In the genomic region with DNA sequence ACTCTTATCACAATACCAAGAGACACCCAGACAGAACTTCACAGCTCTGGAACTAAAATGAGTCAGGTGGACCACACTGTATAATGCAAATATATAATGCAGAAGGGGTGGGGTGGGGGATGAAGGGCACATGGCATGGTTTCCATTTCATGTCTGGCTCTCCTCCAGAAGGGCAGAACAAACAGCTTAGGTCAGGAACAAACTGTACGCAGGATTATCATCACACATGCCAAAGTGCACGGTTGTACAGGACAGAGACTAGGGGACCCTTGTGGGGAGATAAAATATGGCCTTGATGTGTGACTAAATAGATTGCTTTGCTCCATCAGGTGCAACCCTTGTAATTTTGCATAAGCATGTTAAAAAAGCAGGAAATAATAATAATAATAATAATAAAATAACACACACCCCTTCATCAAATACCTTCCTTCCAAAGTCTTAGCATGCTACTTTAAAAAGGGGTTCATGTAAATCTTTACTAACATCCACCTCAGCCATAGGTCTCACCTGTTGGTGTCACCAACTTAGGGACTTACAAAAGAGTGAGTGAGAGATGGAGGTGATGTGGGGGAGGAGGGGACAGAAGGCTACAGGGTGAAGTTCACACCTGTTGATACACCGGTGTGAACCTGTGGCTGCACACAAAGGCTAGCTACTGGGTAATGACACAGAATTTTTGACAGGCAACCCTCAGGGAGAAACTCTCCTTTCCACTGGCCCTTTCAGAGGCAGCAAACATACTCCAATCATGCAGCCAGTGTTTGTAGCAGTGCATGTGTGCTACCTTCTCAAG, we compare ENCODE assay signal across 22 mouse cellular contexts. TPM values are rescaled to one million over a fixed set of nuclear protein-coding genes. Genes with fewer than 3 reads are reported as not detected.
DNase-seq lines count a peak whose midpoint lies in the region; ATAC-seq and TF ChIP-seq lines count a peak whose summit lies in the region.
"Had no signal": no experiment of that assay in that cellular context is flagged by ENCODE, and none has a peak within 500 bp of the region (broad histone marks: within the 10 kb centered on the region; RNA-seq: fewer than 3 reads in every experiment).

No protein-coding gene starts in this region.

- WGBS in heart, embryonic 16.5 days: 44% methylated on average over 3 of the region's 3 CpGs
- WGBS in lung, postnatal 0 days: 45% methylated on average over 3 of the region's 3 CpGs
- 66% methylated on average over 3 of the region's 3 CpGs for WGBS in stomach, embryonic 15.5 days

- peak; percentile 53 for DNase-seq in gastrocnemius, adult 18-20 months (ENCODE audit: low spot score)
- no peak for DNase-seq in gastrocnemius, postnatal 10 days
- DNase-seq in heart, adult 8-10 months (ENCODE audit: low spot score): no peak
- no peak for DNase-seq in lung, postnatal 0 days (ENCODE audit: low spot score)
- no peak for DNase-seq in lung, postnatal 10 days
- DNase-seq in cerebellum, adult 9-10 months: no peak
- DNase-seq: adrenal gland, adult 2 months; cerebellum, adult 9-11 months; kidney, adult 9 months; kidney, postnatal 25 days; right cerebral cortex, postnatal 25 days; thymus, postnatal 36 days had no signal

- H3K27me3 ChIP-seq in heart, embryonic 16.5 days (ENCODE audit: control insufficient read depth, insufficient read depth, low read length): no peaks in the 10 kb centered on the region
- no peaks in the 10 kb centered on the region for H3K27me3 ChIP-seq in lung, postnatal 0 days (replicated peaks; ENCODE audit: insufficient read depth, low read length)
- no peaks in the 10 kb centered on the region for H3K27me3 ChIP-seq in stomach, embryonic 15.5 days (replicated peaks)
- H3K27me3 ChIP-seq: embryonic facial prominence, embryonic 13.5 days; neural tube, embryonic 15.5 days had no signal

- peak overlapping the region; percentile 82 for H3K27ac ChIP-seq in heart, embryonic 16.5 days (ENCODE audit: low read length)
- 0 out of 2 replicates have a peak overlapping the region, but pooled peaks have one; percentile 11 for H3K27ac ChIP-seq in lung, postnatal 0 days (ENCODE audit: low read length)
- no peak overlapping the region for H3K27ac ChIP-seq in stomach, embryonic 15.5 days
- H3K27ac ChIP-seq: embryonic facial prominence, embryonic 13.5 days; neural tube, embryonic 15.5 days had no signal

- ATAC-seq in heart, embryonic 16.5 days (replicated peaks; ENCODE audit: extremely low read depth, insufficient read depth, low FRiP score): peak; percentile 69
- ATAC-seq in lung, postnatal 0 days: peak; percentile 28
- peak; percentile 50; the same call in 1 of the 2 replicates for ATAC-seq in stomach, embryonic 15.5 days (ENCODE audit: insufficient read depth, low FRiP score, low read depth)
- ATAC-seq: forebrain, embryonic 14.5 days; midbrain, embryonic 16.5 days had no signal

- no peak overlapping the region for H3K4me3 ChIP-seq in heart, embryonic 16.5 days (ENCODE audit: low read length)
- no peak overlapping the region for H3K4me3 ChIP-seq in lung, postnatal 0 days (ENCODE audit: low read depth, low read length)
- no peak overlapping the region for H3K4me3 ChIP-seq in stomach, embryonic 15.5 days (replicated peaks)
- H3K4me3 ChIP-seq: embryonic facial prominence, embryonic 13.5 days; neural tube, embryonic 15.5 days had no signal

- H3K9me3 ChIP-seq in heart, embryonic 16.5 days (replicated peaks; ENCODE audit: control insufficient read depth, low read length): no peaks in the 10 kb centered on the region
- no peaks in the 10 kb centered on the region for H3K9me3 ChIP-seq in lung, postnatal 0 days (ENCODE audit: low read length)
- no peaks in the 10 kb centered on the region for H3K9me3 ChIP-seq in stomach, embryonic 15.5 days
- H3K9me3 ChIP-seq: embryonic facial prominence, embryonic 13.5 days; neural tube, embryonic 15.5 days had no signal

- H3K4me2 ChIP-seq in heart, embryonic 16.5 days (ENCODE audit: low read depth, low read length): no peak overlapping the region
- H3K4me2 ChIP-seq in lung, postnatal 0 days (replicated peaks; ENCODE audit: low read depth, low read length): no peak overlapping the region
- H3K4me2 ChIP-seq in stomach, embryonic 15.5 days: no peak overlapping the region
- H3K4me2 ChIP-seq: embryonic facial prominence, embryonic 13.5 days; neural tube, embryonic 15.5 days had no signal

- 0 out of 2 replicates have a peak, but pooled peaks have one; percentile 37 for TF ChIP-seq EP300 in lung, postnatal 0 days (IDR thresholded peaks at IDR 0.05)

- peaks cover 40% of the 10 kb centered on the region for H3K4me1 ChIP-seq in heart, embryonic 16.5 days (ENCODE audit: control insufficient read depth, insufficient read depth, low read length)
- H3K4me1 ChIP-seq in lung, postnatal 0 days (ENCODE audit: insufficient read depth, low read depth, low read length): peaks cover 9% of the 10 kb centered on the region; the same call in 1 of the 2 replicates
- H3K4me1 ChIP-seq in stomach, embryonic 15.5 days: no peaks in the 10 kb centered on the region

- H3K9ac ChIP-seq in heart, embryonic 16.5 days (ENCODE audit: low read length): no peak overlapping the region
- H3K9ac ChIP-seq in lung, postnatal 0 days (replicated peaks; ENCODE audit: low read depth): no peak overlapping the region
- no peak overlapping the region for H3K9ac ChIP-seq in stomach, embryonic 15.5 days
- H3K9ac ChIP-seq: embryonic facial prominence, embryonic 13.5 days; neural tube, embryonic 15.5 days had no signal

- TF ChIP-seq CTCF in lung, postnatal 0 days (IDR thresholded peaks at IDR 0.05): no peak

- H3K36me3 ChIP-seq in heart, embryonic 16.5 days (ENCODE audit: control insufficient read depth, insufficient read depth): peaks cover 8% of the 10 kb centered on the region; the same call in 1 of the 2 replicates
- H3K36me3 ChIP-seq in lung, postnatal 0 days (ENCODE audit: insufficient read depth, low read length): no peaks in the 10 kb centered on the region
- 0 out of 2 replicates have a peak, but pooled peaks cover 4% of the 10 kb centered on the region for H3K36me3 ChIP-seq in stomach, embryonic 15.5 days

RNA-seq across cellular contexts. Expression of a gene that starts 6.7 kb away (rescaled TPM):
- not detected for total RNA-seq in gastrocnemius, adult 18-20 months (2021)
- total RNA-seq in gastrocnemius, postnatal 10 days (2021): not detected
- polyA plus RNA-seq in heart, embryonic 16.5 days (2015; fragmentation: Nextera tagmentation; extraction: Ambion mirVana): 31.6 and 33.8 TPM in 2 replicates
- total RNA-seq in heart, adult 8-10 months (2022): not detected
- polyA plus RNA-seq in lung, postnatal 0 days (2015; fragmentation: Nextera tagmentation; extraction: Ambion mirVana): 13.3 and 15.5 TPM in 2 replicates
- 13.4 and 13.7 TPM in 2 replicates for polyA plus RNA-seq in stomach, embryonic 15.5 days (2015; fragmentation: Nextera tagmentation; extraction: Ambion mirVana)
- total RNA-seq: adrenal gland, adult 2 months; gastrocnemius, postnatal 4 days; layer of hippocampus, adult 8-10 months; left cerebral cortex, postnatal 25 days; megakaryocyte-erythroid progenitor cell, adult 5-6 weeks had no signal
- polyA plus RNA-seq: adrenal gland, adult 2 months had no signal

RNA-seq across cellular contexts. Expression of a gene that starts 51.6 kb away (rescaled TPM):
- total RNA-seq in gastrocnemius, adult 18-20 months (2021): 10 to 100 TPM; 38.6 to 43.9 TPM
- 10 to 100 TPM; 62.4 to 76.2 TPM for total RNA-seq in gastrocnemius, postnatal 10 days (2021)
- 8.2 and 9.4 TPM in 2 replicates for polyA plus RNA-seq in heart, embryonic 16.5 days (2015; fragmentation: Nextera tagmentation; extraction: Ambion mirVana)
- 10 to 100 TPM; 14.8 to 34.3 (median 24.0) TPM for total RNA-seq in heart, adult 8-10 months (2022)
- polyA plus RNA-seq in lung, postnatal 0 days (2015; fragmentation: Nextera tagmentation; extraction: Ambion mirVana): 4.7 and 5.9 TPM in 2 replicates
- 4.4 and 4.6 TPM in 2 replicates for polyA plus RNA-seq in stomach, embryonic 15.5 days (2015; fragmentation: Nextera tagmentation; extraction: Ambion mirVana)
- total RNA-seq: megakaryocyte-erythroid progenitor cell, adult 5-6 weeks had no signal
